Mouse (Mus musculus): ENCODE results near the gene Pde10a. TPM values are rescaled to one million over a fixed set of nuclear protein-coding genes. Genes with fewer than 3 reads are reported as not detected.

Pde10a gene
- total and polyA plus RNA-seq, 2 experiments from 2014 or later: 1.5 to 3.0 TPM

GRCm38 (mm10) chr17:8647372-8647871 is 122.2 kb downstream of the Pde10a start:
- Histone ChIP-seq H3K4me2 (ENCODE audit: low read depth, low read length) (no peak overlapping the region), H3K36me3 (replicated peaks; ENCODE audit: control insufficient read depth, insufficient read depth, low read length) (no peaks in the 10 kb centered on the region), H3K4me1 (ENCODE audit: control insufficient read depth, insufficient read depth) (no peaks in the 10 kb centered on the region), H3K9ac (replicated peaks; ENCODE audit: low read depth, low read length) (no peak overlapping the region), H3K27me3 (ENCODE audit: control insufficient read depth, insufficient read depth, low read length) (0 out of 2 replicates have a peak, but pooled peaks cover 3% of the 10 kb centered on the region), H3K4me3 (ENCODE audit: low read depth, low read length) (no peak overlapping the region), H3K9me3 (replicated peaks; ENCODE audit: control insufficient read depth, low read length) (no peaks in the 10 kb centered on the region), H3K27ac (ENCODE audit: low read depth) (no peak overlapping the region)
- ATAC-seq (ENCODE audit: insufficient read depth, low read depth): no peak
- TF ChIP-seq EP300 (IDR thresholded peaks at IDR 0.05; ENCODE audit: low read depth) (no peak), CTCF (IDR thresholded peaks at IDR 0.05; ENCODE audit: low read depth) (no peak)
- no peak for DNase-seq (ENCODE audit: low spot score)
- WGBS: 64% methylated on average over 8 of the region's 8 CpGs

- Histone ChIP-seq H3K27ac (ENCODE audit: low read depth) (no peak overlapping the region), H3K4me1 (ENCODE audit: control insufficient read depth, insufficient read depth) (no peaks in the 10 kb centered on the region), H3K27me3 (ENCODE audit: control insufficient read depth, insufficient read depth, low read length) (0 out of 2 replicates have a peak, but pooled peaks cover 3% of the 10 kb centered on the region), H3K4me3 (ENCODE audit: low read depth, low read length) (no peak overlapping the region), H3K4me2 (ENCODE audit: low read depth, low read length) (no peak overlapping the region), H3K36me3 (replicated peaks; ENCODE audit: control insufficient read depth, insufficient read depth, low read length) (no peaks in the 10 kb centered on the region), H3K9me3 (replicated peaks; ENCODE audit: control insufficient read depth, low read length) (no peaks in the 10 kb centered on the region), H3K9ac (replicated peaks; ENCODE audit: low read depth, low read length) (no peak overlapping the region)
- DNase-seq (ENCODE audit: low spot score) (no peak), ATAC-seq (ENCODE audit: insufficient read depth, low read depth) (no peak)
- 43% methylated on average over 3 of the region's 3 CpGs for WGBS
- no peak for TF ChIP-seq EP300 (IDR thresholded peaks at IDR 0.05; ENCODE audit: low read depth)
- TF ChIP-seq CTCF (IDR thresholded peaks at IDR 0.05; ENCODE audit: low read depth): no peak
These were observed 123.1 kb downstream of the Pde10a start for GRCm38 (mm10) chr17:8648310-8648709.

GRCm38 (mm10) chr17:8652681-8653262 is 127.6 kb downstream of the Pde10a start:
- H3K4me2 ChIP-seq (ENCODE audit: low read depth, low read length): no peak overlapping the region
- TF ChIP-seq EP300 (IDR thresholded peaks at IDR 0.05; ENCODE audit: low read depth): no peak
- no peak for TF ChIP-seq CTCF (IDR thresholded peaks at IDR 0.05; ENCODE audit: low read depth)
- H3K4me3 ChIP-seq (ENCODE audit: low read depth, low read length): no peak overlapping the region
- DNase-seq (ENCODE audit: low spot score): no peak
- ATAC-seq (ENCODE audit: insufficient read depth, low read depth): no peak
- no peak overlapping the region for H3K27ac ChIP-seq (ENCODE audit: low read depth)
- no peaks in the 10 kb centered on the region for H3K27me3 ChIP-seq (ENCODE audit: control insufficient read depth, insufficient read depth, low read length)
- H3K36me3 ChIP-seq (replicated peaks; ENCODE audit: control insufficient read depth, insufficient read depth, low read length): no peaks in the 10 kb centered on the region
- no peaks in the 10 kb centered on the region for H3K4me1 ChIP-seq (ENCODE audit: control insufficient read depth, insufficient read depth)
- 70% methylated on average over 3 of the region's 3 CpGs for WGBS
- no peak overlapping the region for H3K9ac ChIP-seq (replicated peaks; ENCODE audit: low read depth, low read length)
- H3K9me3 ChIP-seq (replicated peaks; ENCODE audit: control insufficient read depth, low read length): no peaks in the 10 kb centered on the region

- H3K4me3 ChIP-seq (ENCODE audit: low read depth, low read length): no peak overlapping the region
- no peak overlapping the region for H3K4me2 ChIP-seq (ENCODE audit: low read depth, low read length)
- no peaks in the 10 kb centered on the region for H3K27me3 ChIP-seq (ENCODE audit: control insufficient read depth, insufficient read depth, low read length)
- no peaks in the 10 kb centered on the region for H3K9me3 ChIP-seq (replicated peaks; ENCODE audit: control insufficient read depth, low read length)
- TF ChIP-seq CTCF (IDR thresholded peaks at IDR 0.05; ENCODE audit: low read depth) (no peak), EP300 (IDR thresholded peaks at IDR 0.05; ENCODE audit: low read depth) (no peak)
- 72% methylated on average over 9 of the region's 9 CpGs for WGBS
- H3K36me3 ChIP-seq (replicated peaks; ENCODE audit: control insufficient read depth, insufficient read depth, low read length): no peaks in the 10 kb centered on the region
- ATAC-seq (ENCODE audit: insufficient read depth, low read depth) (no peak), DNase-seq (ENCODE audit: low spot score) (no peak)
- H3K4me1 ChIP-seq (ENCODE audit: control insufficient read depth, insufficient read depth): no peaks in the 10 kb centered on the region
- H3K9ac ChIP-seq (replicated peaks; ENCODE audit: low read depth, low read length): no peak overlapping the region
- no peak overlapping the region for H3K27ac ChIP-seq (ENCODE audit: low read depth)
These were observed 132.5 kb downstream of the Pde10a start for GRCm38 (mm10) chr17:8657661-8658060.

- no peaks in the 10 kb centered on the region for H3K27me3 ChIP-seq (ENCODE audit: control insufficient read depth, insufficient read depth, low read length)
- TF ChIP-seq EP300 (IDR thresholded peaks at IDR 0.05; ENCODE audit: low read depth) (no peak), CTCF (IDR thresholded peaks at IDR 0.05; ENCODE audit: low read depth) (no peak)
- DNase-seq (ENCODE audit: low spot score) (no peak), ATAC-seq (ENCODE audit: insufficient read depth, low read depth) (no peak)
- no peak overlapping the region for H3K4me2 ChIP-seq (ENCODE audit: low read depth, low read length)
- H3K27ac ChIP-seq (ENCODE audit: low read depth): no peak overlapping the region
- no peaks in the 10 kb centered on the region for H3K4me1 ChIP-seq (ENCODE audit: control insufficient read depth, insufficient read depth)
- WGBS: 60% methylated on average over 16 of the region's 16 CpGs
- H3K9ac ChIP-seq (replicated peaks; ENCODE audit: low read depth, low read length): no peak overlapping the region
- H3K36me3 ChIP-seq (replicated peaks; ENCODE audit: control insufficient read depth, insufficient read depth, low read length): no peaks in the 10 kb centered on the region
- H3K9me3 ChIP-seq (replicated peaks; ENCODE audit: control insufficient read depth, low read length): no peaks in the 10 kb centered on the region
- H3K4me3 ChIP-seq (ENCODE audit: low read depth, low read length): no peak overlapping the region
These were observed 133.7 kb downstream of the Pde10a start for GRCm38 (mm10) chr17:8658751-8659454.

Measured in heart, postnatal 0 days (tissue).